Comparison of ENCODE assay signal across 10 mouse cellular contexts in the genomic region with DNA sequence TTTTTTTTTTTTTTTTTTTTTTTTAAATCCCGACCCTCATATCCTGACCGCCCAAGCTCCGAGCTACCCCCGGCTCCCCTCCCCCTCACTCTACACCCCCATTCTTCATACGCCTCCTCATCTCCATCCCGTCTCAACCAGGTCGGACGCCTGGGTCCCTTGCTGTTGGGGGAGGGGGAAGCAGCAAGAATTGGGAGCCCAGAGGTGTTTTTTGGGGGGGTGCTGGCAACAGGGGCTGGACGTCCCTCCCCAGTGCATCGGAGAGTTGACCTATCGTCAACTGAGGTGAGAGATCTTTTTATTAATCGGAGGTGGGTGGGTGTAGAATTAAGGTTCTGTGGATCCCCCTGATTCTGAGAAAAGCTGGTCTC. TPM values are rescaled to one million over a fixed set of nuclear protein-coding genes. Genes with fewer than 3 reads are reported as not detected.
A peak's percentile ranks its signal among the peaks of the same experiment; 100 is the strongest.
DNase-seq lines count a peak whose midpoint lies in the region; ATAC-seq and TF ChIP-seq lines count a peak whose summit lies in the region.
"Had no signal": no experiment of that assay in that cellular context is flagged by ENCODE, and none has a peak within 500 bp of the region (broad histone marks: within the 10 kb centered on the region; RNA-seq: fewer than 3 reads in every experiment).

No protein-coding gene starts in this region.

- peak overlapping the region; percentile 57 for H3K4me2 ChIP-seq in lung, embryonic 16.5 days (ENCODE audit: low read depth, low read length)
- H3K4me2 ChIP-seq in intestine, postnatal 0 days (replicated peaks; ENCODE audit: low read depth): 0 out of 2 replicates have a peak overlapping the region, but pooled peaks have one; percentile 30
- peak overlapping the region; percentile 52 for H3K4me2 ChIP-seq in stomach, embryonic 15.5 days
- H3K4me2 ChIP-seq: liver, embryonic 13.5 days had no signal

- no peak for TF ChIP-seq POLR2A in cerebellum, adult 2 months (IDR thresholded peaks at IDR 0.05; ENCODE audit: borderline replicate concordance, insufficient read depth, low read length)

- H3K9me3 ChIP-seq in lung, embryonic 16.5 days (ENCODE audit: control insufficient read depth, low read length): no peaks in the 10 kb centered on the region
- H3K9me3 ChIP-seq in intestine, postnatal 0 days (ENCODE audit: control insufficient read depth): no peaks in the 10 kb centered on the region
- H3K9me3 ChIP-seq in stomach, embryonic 15.5 days: no peaks in the 10 kb centered on the region
- H3K9me3 ChIP-seq: liver, embryonic 13.5 days had no signal

- H3K4me3 ChIP-seq in cerebellum, adult 2 months (replicated peaks; ENCODE audit: insufficient read depth, low read depth, low read length): peak overlapping the region; percentile 90
- H3K4me3 ChIP-seq in lung, embryonic 16.5 days (ENCODE audit: low read length): peak overlapping the region; percentile 34
- no peak overlapping the region for H3K4me3 ChIP-seq in intestine, postnatal 0 days (ENCODE audit: low read depth, low read length)
- peak overlapping the region; percentile 22 for H3K4me3 ChIP-seq in stomach, embryonic 15.5 days (replicated peaks)
- H3K4me3 ChIP-seq: liver, embryonic 13.5 days had no signal

- H3K9ac ChIP-seq in lung, embryonic 16.5 days (ENCODE audit: low read length): peak overlapping the region; percentile 43; the same call in 1 of the 2 replicates
- H3K9ac ChIP-seq in intestine, postnatal 0 days (ENCODE audit: low read depth, low read length): no peak overlapping the region
- no peak overlapping the region for H3K9ac ChIP-seq in stomach, embryonic 15.5 days
- H3K9ac ChIP-seq: liver, embryonic 13.5 days had no signal

- H3K27me3 ChIP-seq in cerebellum, adult 2 months (ENCODE audit: control insufficient read depth, insufficient read depth, low read length): no peaks in the 10 kb centered on the region
- H3K27me3 ChIP-seq in lung, embryonic 16.5 days (ENCODE audit: control insufficient read depth, insufficient read depth, low read depth, low read length): no peaks in the 10 kb centered on the region; the same call in 1 of the 2 replicates
- no peaks in the 10 kb centered on the region for H3K27me3 ChIP-seq in intestine, postnatal 0 days (replicated peaks; ENCODE audit: control insufficient read depth, insufficient read depth, low read length)
- no peaks in the 10 kb centered on the region for H3K27me3 ChIP-seq in stomach, embryonic 15.5 days (replicated peaks)

- peak in 1 of 2 experiments; percentile 33 for DNase-seq in cerebellum, adult 2 months
- DNase-seq in cerebellum, adult 9-10 months: no peak
- DNase-seq in lung, postnatal 10 days: no peak
- DNase-seq in Muller cell, postnatal 12 days (ENCODE audit: inconsistent ontology term): no peak
- DNase-seq in frontal cortex, postnatal 10 days (ENCODE audit: low spot score in 2 of 2): no peak
- DNase-seq: heart, postnatal 10 days; liver, embryonic 13.5 days had no signal

- H3K36me3 ChIP-seq in lung, embryonic 16.5 days (ENCODE audit: control insufficient read depth, insufficient read depth, low read length): no peaks in the 10 kb centered on the region
- H3K36me3 ChIP-seq in intestine, postnatal 0 days (ENCODE audit: control insufficient read depth, insufficient read depth): no peaks in the 10 kb centered on the region
- no peaks in the 10 kb centered on the region for H3K36me3 ChIP-seq in stomach, embryonic 15.5 days
- H3K36me3 ChIP-seq: liver, embryonic 13.5 days had no signal

- peaks cover 3% of the 10 kb centered on the region; the same call in 1 of the 2 replicates for H3K4me1 ChIP-seq in cerebellum, adult 2 months (ENCODE audit: control insufficient read depth, insufficient read depth, low read length)
- H3K4me1 ChIP-seq in lung, embryonic 16.5 days (replicated peaks; ENCODE audit: control insufficient read depth, insufficient read depth, low read length): peaks cover 5% of the 10 kb centered on the region; the same call in 1 of the 2 replicates
- no peaks in the 10 kb centered on the region for H3K4me1 ChIP-seq in intestine, postnatal 0 days (replicated peaks; ENCODE audit: control insufficient read depth, insufficient read depth, low read length)
- 0 out of 2 replicates have a peak, but pooled peaks cover 2% of the 10 kb centered on the region for H3K4me1 ChIP-seq in stomach, embryonic 15.5 days
- H3K4me1 ChIP-seq: liver, embryonic 13.5 days had no signal

- TF ChIP-seq CTCF in cerebellum, adult 2 months (IDR thresholded peaks at IDR 0.05; ENCODE audit: borderline replicate concordance, insufficient read depth, low read depth, low read length): no peak
- no peak for TF ChIP-seq CTCF in intestine, postnatal 0 days (IDR thresholded peaks at IDR 0.05; ENCODE audit: low read depth)

- H3K27ac ChIP-seq in cerebellum, adult 2 months (ENCODE audit: insufficient read depth, low read length): no peak overlapping the region
- H3K27ac ChIP-seq in lung, embryonic 16.5 days (ENCODE audit: low read length): no peak overlapping the region
- H3K27ac ChIP-seq in intestine, postnatal 0 days (ENCODE audit: low read depth, low read length): no peak overlapping the region
- H3K27ac ChIP-seq in stomach, embryonic 15.5 days: no peak overlapping the region
- H3K27ac ChIP-seq: liver, embryonic 13.5 days had no signal

- 0 out of 2 replicates have a peak, but pooled peaks have one; percentile 40 for ATAC-seq in lung, embryonic 16.5 days (ENCODE audit: low read depth)
- ATAC-seq in intestine, postnatal 0 days: no peak
- no peak for ATAC-seq in stomach, embryonic 15.5 days (ENCODE audit: insufficient read depth, low FRiP score, low read depth)

- 3% methylated on average over 12 of the region's 12 CpGs for WGBS in cerebellum, adult 2 months
- WGBS in lung, embryonic 16.5 days: 5% methylated on average over 12 of the region's 12 CpGs
- 13% methylated on average over 12 of the region's 12 CpGs for WGBS in intestine, postnatal 0 days
- 8% methylated on average over 12 of the region's 12 CpGs for WGBS in stomach, embryonic 15.5 days

RNA-seq across cellular contexts. Expression of a gene that starts 0.6 kb away (rescaled TPM):
- polyA plus RNA-seq in cerebellum, adult 2 months (2012; rRNA removed): 16.6 and 20.6 TPM in 2 replicates
- polyA plus RNA-seq in lung, embryonic 16.5 days (2015; fragmentation: Nextera tagmentation; extraction: Ambion mirVana): 0.73 and 0.79 TPM in 2 replicates
- 0.27 and 0.85 TPM in 2 replicates for polyA plus RNA-seq in intestine, postnatal 0 days (2015; fragmentation: Nextera tagmentation; extraction: Ambion mirVana)
- 1.5 and 1.9 TPM in 2 replicates for polyA plus RNA-seq in stomach, embryonic 15.5 days (2015; fragmentation: Nextera tagmentation; extraction: Ambion mirVana)

RNA-seq across cellular contexts. Expression of a gene that starts 32.9 kb away (rescaled TPM):
- 0.05 and 0.13 TPM in 2 replicates for polyA plus RNA-seq in cerebellum, adult 2 months (2012; rRNA removed)
- 0.19 and 0.70 TPM in 2 replicates for polyA plus RNA-seq in lung, embryonic 16.5 days (2015; fragmentation: Nextera tagmentation; extraction: Ambion mirVana)
- polyA plus RNA-seq in intestine, postnatal 0 days (2015; fragmentation: Nextera tagmentation; extraction: Ambion mirVana): 0.22 and 0.33 TPM in 2 replicates
- 0.36 and 0.43 TPM in 2 replicates for polyA plus RNA-seq in stomach, embryonic 15.5 days (2015; fragmentation: Nextera tagmentation; extraction: Ambion mirVana)

RNA-seq across cellular contexts. Expression of a gene that starts 58.3 kb away (rescaled TPM):
- 278 and 296 TPM in 2 replicates for polyA plus RNA-seq in cerebellum, adult 2 months (2012; rRNA removed)
- polyA plus RNA-seq in lung, embryonic 16.5 days (2015; fragmentation: Nextera tagmentation; extraction: Ambion mirVana): 0.24 and 0.55 TPM in 2 replicates
- polyA plus RNA-seq in intestine, postnatal 0 days (2015; fragmentation: Nextera tagmentation; extraction: Ambion mirVana): 0.63 and 0.86 TPM in 2 replicates
- 2.5 and 2.6 TPM in 2 replicates for polyA plus RNA-seq in stomach, embryonic 15.5 days (2015; fragmentation: Nextera tagmentation; extraction: Ambion mirVana)
- polyA plus RNA-seq: liver, embryonic 13.5 days had no signal

Comparison
In these comparisons a context has a peak if more than half of its experiments do, and no peak if none do; other contexts are left out.
1. RNA of a gene that starts 58.3 kb away (polyA plus RNA-seq): 278 to 296 TPM in cerebellum, adult 2 months; 2.5 to 2.6 TPM in stomach, embryonic 15.5 days, 0.63 to 0.86 TPM in intestine, postnatal 0 days and 0.24 to 0.55 TPM in lung, embryonic 16.5 days; every median in the first group is over 10 times any median in the second.
2. Peak in every context shown above with its lines, with median percentiles within 50 percentile points of each other: H3K4me2 ChIP-seq.